Mouse (Mus musculus) liver, postnatal 0 days (tissue): ENCODE results near the gene Tvp23a. TPM values are rescaled to one million over a fixed set of nuclear protein-coding genes. Genes with fewer than 3 reads are reported as not detected.

Experiments
- ATAC-seq: fragments of 200-750 bp; cut with Nextera tagmentation; 2 replicates; pipeline ENCODE4 v1.8.0; 2017; ENCODE audit warnings: mild to moderate bottlenecking, moderate library complexity
- DNase-seq: peaks from one replicate; pipeline ENCODE4 v3.0.0-alpha.2; 2016
- H3K27ac ChIP-seq: fragments of 300-500 bp; sonication (generic); 2 replicates; pipeline ENCODE4 v1.5.1; 2014; ENCODE audit warnings: antibody characterized with exemption, moderate library complexity, mild to moderate bottlenecking, low read depth
- H3K27me3 ChIP-seq: fragments of 300-500 bp; sonication (generic); 2 replicates; pipeline ENCODE4 v1.6.1; 2014; ENCODE audit warnings: low read length, control low read depth, mixed read lengths; ENCODE audit not compliant: insufficient read depth
- H3K36me3 ChIP-seq: fragments of 300-500 bp; sonication (generic); replicated peaks from 2 replicates; pipeline ENCODE4 v1.6.1; 2014; ENCODE audit warnings: mild to moderate bottlenecking, control low read depth, low read length, moderate library complexity, mixed read lengths; ENCODE audit not compliant: insufficient read depth
- H3K4me1 ChIP-seq: fragments of 300-500 bp; sonication (generic); 2 replicates; pipeline ENCODE4 v1.6.1; 2014; ENCODE audit warnings: antibody characterized with exemption, mild to moderate bottlenecking, control low read depth; ENCODE audit not compliant: insufficient read depth
- H3K4me2 ChIP-seq: fragments of 300-500 bp; sonication (generic); 2 replicates; pipeline ENCODE4 v1.6.1; 2014; ENCODE audit warnings: low read depth, mild to moderate bottlenecking, low read length, moderate library complexity, mixed read lengths
- H3K4me3 ChIP-seq: fragments of 300-500 bp; sonication (generic); 2 replicates; pipeline ENCODE4 v1.5.1; 2014; ENCODE audit warnings: low read depth, low read length
- H3K9ac ChIP-seq: fragments of 300-500 bp; sonication (generic); replicated peaks from 2 replicates; pipeline ENCODE4 v1.6.1; 2014; ENCODE audit warnings: mild to moderate bottlenecking, moderate library complexity
- H3K9me3 ChIP-seq: fragments of 300-500 bp; sonication (generic); 2 replicates; pipeline ENCODE4 v1.6.1; 2016; ENCODE audit warnings: mild to moderate bottlenecking, control low read depth, low read length, mixed read lengths
- CTCF ChIP-seq: sonication (generic); IDR thresholded peaks from 2 replicates; pipeline ENCODE4 v1.5.1; 2016; ENCODE audit warnings: antibody characterized with exemption, low read depth
- EP300 ChIP-seq: IDR thresholded peaks from 2 replicates; pipeline ENCODE4 v1.6.1; 2016; ENCODE audit warnings: antibody characterized with exemption, low read depth, mild to moderate bottlenecking
- WGBS: fragments of 180-500 bp; shearing (Covaris S2); extraction: QIAGEN DNeasy Blood & Tissue Kit; methylation state at CpG from one replicate; pipeline ENCODE4 v1.1.7; 2014; ENCODE audit not compliant: insufficient replicate concordance; 5-methylcytosine and 5-hydroxymethylcytosine counted together
- polyA plus RNA-seq: library from polyadenylated mRNA; unstranded; fragments of >200 nt; fragmentation: Nextera tagmentation; extraction: Ambion mirVana; gene quantifications from 2 replicates; pipeline ENCODE4 v1.2.1, GENCODE M21; 2015

Tvp23a gene
- polyA plus RNA-seq, 1 experiment from 2014 or later = 0.21 TPM

DNA sequence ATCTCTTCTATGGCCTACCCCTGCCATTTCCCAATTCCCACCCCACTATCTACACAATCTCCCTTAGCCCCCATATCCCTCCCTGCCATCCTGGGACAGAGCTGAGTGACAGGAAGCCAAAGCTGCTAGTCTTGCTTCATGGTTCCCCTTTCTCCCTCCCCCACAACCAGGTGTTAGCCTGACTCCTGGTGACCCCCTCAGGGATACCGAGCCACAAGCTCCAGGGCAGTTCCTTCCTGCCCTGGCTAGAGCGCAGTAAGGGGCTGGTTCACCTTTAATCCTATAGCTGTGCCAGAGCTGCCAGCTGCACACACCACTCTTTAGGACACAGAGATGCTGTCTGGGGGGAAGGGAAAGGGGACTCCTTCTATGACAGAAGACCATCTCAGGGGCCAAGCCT is 619 bp upstream of the Tvp23a start:
- no peak overlapping the region for H3K4me2 ChIP-seq
- H3K4me3 ChIP-seq = no peak overlapping the region
- no peak for TF ChIP-seq CTCF
- TF ChIP-seq EP300 = no peak
- H3K27ac ChIP-seq = no peak overlapping the region
- no peak overlapping the region for H3K9ac ChIP-seq
- DNase-seq (no peak), ATAC-seq (no peak)
- 30% methylated on average over 2 of the region's 2 CpGs for WGBS
- peaks cover 25% of the 10 kb centered on the region for H3K4me1 ChIP-seq
- H3K36me3 ChIP-seq = no peaks in the 10 kb centered on the region
- no peaks in the 10 kb centered on the region for H3K9me3 ChIP-seq
- H3K27me3 ChIP-seq = no peaks in the 10 kb centered on the region

DNA sequence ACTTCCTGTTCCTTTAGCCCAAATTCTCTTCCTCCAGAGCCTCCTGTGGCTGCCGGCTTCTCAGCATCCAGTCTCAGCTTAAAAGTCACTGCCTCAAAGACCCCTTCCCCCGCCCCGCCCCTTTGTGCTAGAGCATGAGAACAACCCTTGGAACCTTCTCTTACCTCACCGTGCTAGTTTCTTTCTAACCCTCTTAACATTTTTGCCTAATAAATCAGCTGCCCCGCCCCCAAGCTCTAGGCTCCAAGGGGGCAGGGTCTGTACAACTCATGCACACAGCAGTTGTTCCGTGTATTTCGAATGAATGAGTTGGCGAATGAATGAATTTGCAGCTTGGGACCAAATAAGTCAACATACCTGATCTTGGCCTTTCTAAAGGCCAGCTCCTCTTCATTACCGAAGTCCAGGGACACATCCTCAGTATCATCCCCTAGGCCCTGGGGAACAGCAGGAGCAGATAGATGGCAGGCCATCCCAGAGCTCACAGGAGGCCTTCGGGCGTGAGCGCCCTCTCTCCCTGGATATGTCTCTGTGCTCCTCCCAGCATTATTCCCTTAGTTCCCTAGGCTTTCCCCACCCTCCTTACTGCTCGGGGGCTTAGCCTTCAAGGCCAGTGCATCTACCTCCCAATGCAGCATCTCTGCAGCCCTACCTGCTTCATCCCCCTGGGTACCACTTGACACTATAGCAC is 444 bp downstream of the Tvp23a start:
- Histone ChIP-seq H3K4me1 (peaks cover 15% of the 10 kb centered on the region), H3K9me3 (no peaks in the 10 kb centered on the region), H3K4me2 (0 out of 2 replicates have a peak overlapping the region, but pooled peaks have one; percentile 38), H3K9ac (no peak overlapping the region), H3K27ac (no peak overlapping the region), H3K36me3 (no peaks in the 10 kb centered on the region), H3K4me3 (no peak overlapping the region), H3K27me3 (no peaks in the 10 kb centered on the region)
- ATAC-seq (no peak), DNase-seq (no peak)
- no peak for TF ChIP-seq EP300
- WGBS = 51% methylated on average over 13 of the region's 13 CpGs

DNA sequence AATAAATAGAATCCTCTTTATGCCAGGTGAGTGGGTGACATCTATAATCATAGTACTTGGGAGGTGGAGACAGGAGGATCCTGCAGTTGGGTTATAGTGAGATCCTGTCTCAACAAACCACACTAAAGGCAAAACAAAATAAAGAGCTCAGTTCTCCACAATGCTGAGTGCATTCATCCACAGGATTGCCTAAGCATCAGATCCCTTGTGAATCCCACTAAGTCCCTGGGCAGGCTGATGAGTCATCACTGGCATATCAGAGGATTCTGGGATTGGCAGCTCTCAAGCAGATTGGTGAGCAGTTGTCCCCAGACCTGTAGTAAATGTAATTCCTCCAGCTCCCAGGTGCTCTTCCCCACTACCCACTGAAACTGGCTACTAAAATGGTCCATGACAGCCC is 3.4 kb downstream of the Tvp23a start:
- Histone ChIP-seq H3K27ac (no peak overlapping the region), H3K9ac (no peak overlapping the region), H3K4me3 (no peak overlapping the region), H3K27me3 (no peaks in the 10 kb centered on the region), H3K9me3 (no peaks in the 10 kb centered on the region), H3K4me2 (no peak overlapping the region), H3K36me3 (no peaks in the 10 kb centered on the region), H3K4me1 (peaks cover 8% of the 10 kb centered on the region; the same call in 1 of the 2 replicates)
- DNase-seq (no peak), ATAC-seq (no peak)
- TF ChIP-seq EP300 (no peak), CTCF (no peak)

- TF ChIP-seq EP300 (no peak), CTCF (no peak)
- Histone ChIP-seq H3K27ac (no peak overlapping the region), H3K9ac (no peak overlapping the region), H3K4me1 (no peaks in the 10 kb centered on the region), H3K36me3 (no peaks in the 10 kb centered on the region), H3K9me3 (no peaks in the 10 kb centered on the region), H3K4me2 (no peak overlapping the region), H3K4me3 (no peak overlapping the region), H3K27me3 (no peaks in the 10 kb centered on the region)
- ATAC-seq (no peak), DNase-seq (no peak)
- 67% methylated on average over 4 of the region's 4 CpGs for WGBS
These were observed 5.4 kb downstream of the Tvp23a start for GRCm38 (mm10) chr16:10441761-10442160.

DNA sequence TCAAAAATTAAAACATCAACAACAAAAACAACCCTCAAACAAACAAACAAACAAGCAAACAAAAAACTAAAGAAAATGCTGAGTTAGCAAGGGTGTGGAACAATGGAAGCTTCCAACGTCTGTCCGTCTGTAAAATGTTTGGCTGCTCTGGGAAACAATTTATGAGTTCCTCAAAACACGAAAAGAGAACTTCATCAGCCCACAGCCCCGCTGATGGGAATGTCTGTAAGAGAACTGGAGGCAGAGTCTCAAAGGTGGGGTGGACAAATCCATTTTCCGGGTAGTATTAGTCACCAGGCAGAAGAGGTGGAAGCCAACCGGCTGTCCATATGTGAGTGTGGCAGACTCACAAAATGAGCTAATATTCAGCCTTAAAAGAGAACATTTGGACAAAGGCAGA is 5.8 kb downstream of the Tvp23a start:
- Histone ChIP-seq H3K4me3 (no peak overlapping the region), H3K9ac (no peak overlapping the region), H3K27ac (no peak overlapping the region), H3K4me1 (no peaks in the 10 kb centered on the region), H3K27me3 (no peaks in the 10 kb centered on the region), H3K4me2 (no peak overlapping the region), H3K9me3 (no peaks in the 10 kb centered on the region), H3K36me3 (no peaks in the 10 kb centered on the region)
- ATAC-seq = no peak
- 53% methylated on average over 6 of the region's 6 CpGs for WGBS
- TF ChIP-seq CTCF = no peak
- TF ChIP-seq EP300 = no peak
- no peak for DNase-seq

GRCm38 (mm10) chr16:10438055-10438454 is 9.1 kb downstream of the Tvp23a start:
- Histone ChIP-seq H3K9ac (no peak overlapping the region), H3K27me3 (no peaks in the 10 kb centered on the region), H3K4me3 (no peak overlapping the region), H3K27ac (no peak overlapping the region), H3K4me1 (0 out of 2 replicates have a peak, but pooled peaks cover 5% of the 10 kb centered on the region), H3K4me2 (no peak overlapping the region), H3K36me3 (no peaks in the 10 kb centered on the region), H3K9me3 (no peaks in the 10 kb centered on the region)
- DNase-seq = no peak
- no peak for ATAC-seq
- TF ChIP-seq CTCF = no peak
- TF ChIP-seq EP300 = no peak
- 62% methylated on average over 5 of the region's 5 CpGs for WGBS
